Mouse (Mus musculus): ENCODE data around the gene Acot8.

DNA sequence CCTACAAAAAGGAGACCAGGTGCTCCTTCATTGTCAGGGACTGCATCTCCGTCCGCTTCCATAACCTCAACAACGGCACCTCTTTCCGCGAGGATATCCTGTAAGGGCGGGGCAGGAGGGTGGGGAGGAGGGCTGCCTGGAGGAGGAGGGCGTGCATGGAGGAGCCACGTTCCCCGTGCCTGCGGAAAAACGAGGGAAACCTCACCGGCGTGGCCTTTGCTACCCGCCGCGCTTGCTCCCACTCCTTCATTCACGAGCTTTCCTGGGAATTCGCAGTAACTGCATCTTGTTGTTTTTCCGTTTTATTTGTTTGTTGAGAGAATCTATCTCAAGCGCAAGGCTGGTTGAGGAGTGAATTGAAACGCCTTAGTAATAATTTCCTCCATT is 643 bp upstream of the Acot8 start:
- TF ChIP-seq CTCF (IDR thresholded peaks at IDR 0.05; ENCODE audit: low read depth) (no peak), EP300 (IDR thresholded peaks at IDR 0.05; ENCODE audit: low read depth) (no peak)

Data from liver, postnatal 0 days (tissue).